Mouse (Mus musculus) NIH3T3 (cell line): ENCODE data around the gene Rbbp7.

ENCODE experiments used
- DNase-seq: peaks from one replicate; pipeline ENCODE4 v3.0.0-alpha.2; 2012; ENCODE audit warnings: low read depth

The Rbbp7 gene

DNA sequence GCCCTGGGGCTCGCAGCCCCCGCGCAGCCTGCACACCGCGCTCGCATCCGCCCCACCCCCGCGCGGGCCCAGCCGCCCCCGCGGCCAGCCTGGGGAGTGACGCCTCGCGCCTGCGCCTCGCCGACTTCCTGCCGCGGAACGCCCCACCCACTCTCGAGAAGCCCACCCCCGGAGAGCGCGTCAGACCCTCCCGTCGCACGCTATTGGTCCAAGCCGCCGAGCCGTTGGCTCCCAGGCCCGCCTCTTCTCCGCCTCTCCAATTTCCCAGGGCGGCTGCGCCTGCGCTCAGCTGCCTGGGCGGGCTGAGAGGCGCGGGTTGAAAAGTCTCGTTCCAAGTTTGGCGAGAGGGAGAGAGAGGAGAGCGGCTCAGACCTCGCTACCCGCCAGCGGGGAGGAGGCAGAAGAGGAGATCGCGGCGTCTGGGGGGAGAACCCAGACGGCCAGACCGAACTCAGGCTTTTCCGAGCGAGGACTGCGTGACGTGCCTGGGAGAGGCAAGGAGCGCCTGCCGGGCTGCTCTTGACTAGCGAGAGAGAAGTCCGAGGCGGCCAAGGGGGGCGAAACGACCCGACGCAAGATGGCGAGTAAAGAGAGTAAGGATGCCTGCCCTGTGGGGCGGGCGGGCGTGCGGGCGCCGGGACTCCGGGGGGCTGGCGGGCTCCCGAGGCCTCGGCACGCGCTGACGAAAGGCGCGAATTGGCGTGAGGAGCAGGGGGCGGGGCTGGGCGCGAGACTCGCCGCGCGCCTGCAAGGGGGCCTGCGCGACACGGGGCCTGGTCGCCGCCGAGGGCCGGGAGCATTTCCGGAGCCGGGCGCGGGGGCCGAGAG lies at the start of gene Rbbp7:
Gene Rbbp7, plus strand, starts transcription at position 288 of the 828 bp plus-strand sequence.
- peak; percentile 94 for DNase-seq

DNA sequence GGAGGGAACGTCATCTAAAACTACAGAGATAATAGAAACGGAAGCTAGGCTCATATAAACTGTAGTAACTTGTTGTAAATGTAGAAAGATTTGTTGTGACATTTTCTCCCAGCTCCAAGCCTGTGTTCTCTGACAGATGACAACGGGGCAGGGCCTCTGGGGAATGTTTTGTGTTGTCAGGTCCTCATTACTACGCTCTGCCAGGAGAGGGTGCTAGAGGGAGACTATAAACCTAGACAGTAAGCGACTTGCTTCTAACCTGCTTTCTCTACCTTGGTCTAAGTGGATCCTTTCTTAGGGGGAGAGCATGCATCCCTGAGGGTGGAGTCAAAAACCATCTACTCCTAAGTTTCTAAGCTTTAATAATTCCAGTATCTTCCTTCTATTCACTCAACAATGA lies 42.4 kb upstream of the Rbbp7 start:
- DNase-seq, result peak; percentile 56

DNA sequence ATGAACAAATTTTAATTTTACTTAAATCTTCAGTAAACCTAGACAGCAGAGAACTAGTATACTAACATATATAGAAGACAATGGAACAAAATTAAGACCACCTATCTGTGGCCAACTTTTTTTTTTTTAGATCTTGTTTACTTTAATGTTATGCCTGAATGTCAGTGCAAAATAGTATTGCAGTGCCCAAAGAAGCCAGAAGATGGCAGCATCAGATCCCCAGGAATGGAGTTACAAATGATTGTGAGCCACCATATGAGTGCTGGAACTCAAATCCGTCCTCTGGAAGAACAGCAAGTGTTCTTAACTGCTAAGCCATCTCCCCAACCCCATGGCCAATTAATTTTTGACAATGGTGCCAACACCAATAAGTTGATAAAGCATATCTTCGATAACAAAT lies 40.6 kb upstream of the Rbbp7 start:
- peak; percentile 72 for DNase-seq

DNA sequence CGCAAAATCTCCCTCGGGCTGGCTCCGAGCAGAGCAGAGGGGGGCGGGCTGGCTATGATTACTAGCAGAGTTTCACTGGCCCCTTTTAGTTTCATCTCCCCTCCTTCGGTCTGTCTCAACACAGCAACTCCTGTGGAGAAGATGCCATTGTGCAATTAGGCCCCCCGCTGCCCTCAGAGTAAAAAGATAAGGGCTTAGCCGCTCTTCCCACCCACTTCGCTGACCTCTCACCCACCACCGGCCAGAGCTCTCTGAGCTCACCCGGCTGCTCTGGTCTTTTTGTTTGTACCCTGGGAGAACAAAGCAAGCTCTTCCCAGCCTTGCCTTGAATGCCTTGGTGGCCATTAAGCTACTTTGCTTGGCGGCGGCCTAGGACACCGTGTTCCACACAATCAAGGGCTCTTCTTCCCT lies 32.8 kb upstream of the Rbbp7 start:
- no peak for DNase-seq

DNA sequence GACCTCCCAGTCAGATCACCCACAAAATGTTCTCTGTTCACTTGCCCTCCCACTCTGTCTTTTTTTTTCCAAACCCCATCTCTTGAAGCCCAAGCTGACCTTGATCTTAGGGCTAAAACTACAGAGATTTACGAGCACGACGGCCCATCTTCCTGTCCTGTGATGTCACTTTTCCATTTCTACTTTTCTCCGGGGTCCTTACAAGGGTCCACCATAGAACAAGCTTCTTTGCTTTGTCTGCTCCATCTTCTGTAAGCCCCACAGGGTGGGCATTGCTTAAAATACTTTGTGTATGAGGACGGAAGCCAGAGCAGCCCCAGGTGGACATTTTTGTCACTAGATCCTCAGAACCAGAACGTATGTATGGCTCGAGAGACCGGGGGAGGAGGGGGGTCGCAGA lies 32.4 kb upstream of the Rbbp7 start:
- no peak for DNase-seq

DNA sequence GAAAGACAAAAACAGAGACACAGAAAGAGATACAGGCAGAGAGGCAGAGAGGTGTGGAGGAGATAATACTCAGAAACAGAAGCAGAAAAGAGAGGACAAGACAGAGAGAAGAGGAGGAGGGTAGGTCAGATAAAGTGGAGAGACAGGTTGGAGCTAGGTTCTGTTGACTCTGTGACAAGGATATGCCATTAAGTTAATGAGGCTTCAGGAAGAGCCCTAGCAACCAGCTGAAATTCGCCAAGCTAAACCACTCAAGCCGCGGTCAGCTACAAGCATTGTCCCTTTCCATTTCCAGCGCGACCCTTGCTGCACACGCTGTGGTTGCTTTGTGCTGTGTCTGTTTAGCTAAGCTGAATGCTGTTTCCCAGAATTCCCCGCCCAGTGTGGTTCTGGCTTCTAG lies 32.0 kb upstream of the Rbbp7 start:
- DNase-seq, result no peak

DNA sequence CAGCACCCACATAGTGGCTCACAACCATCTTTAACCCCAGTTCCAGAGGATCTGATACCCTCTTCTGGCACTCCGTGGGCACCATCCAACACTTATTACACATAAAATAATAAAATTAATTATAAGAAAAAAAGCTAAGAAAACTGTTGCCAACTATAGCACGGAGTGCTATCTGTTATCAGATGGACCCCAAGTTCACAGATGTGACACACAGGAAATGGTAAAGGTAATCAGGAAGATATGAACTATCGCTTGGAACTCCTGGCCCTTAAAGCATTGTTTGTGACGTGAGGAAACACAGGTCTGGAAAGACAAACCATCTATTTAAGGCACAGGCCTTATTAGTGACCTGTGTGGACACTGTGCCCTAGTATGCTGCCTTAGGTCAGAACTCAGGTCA lies 30.2 kb upstream of the Rbbp7 start:
- DNase-seq, result no peak

DNA sequence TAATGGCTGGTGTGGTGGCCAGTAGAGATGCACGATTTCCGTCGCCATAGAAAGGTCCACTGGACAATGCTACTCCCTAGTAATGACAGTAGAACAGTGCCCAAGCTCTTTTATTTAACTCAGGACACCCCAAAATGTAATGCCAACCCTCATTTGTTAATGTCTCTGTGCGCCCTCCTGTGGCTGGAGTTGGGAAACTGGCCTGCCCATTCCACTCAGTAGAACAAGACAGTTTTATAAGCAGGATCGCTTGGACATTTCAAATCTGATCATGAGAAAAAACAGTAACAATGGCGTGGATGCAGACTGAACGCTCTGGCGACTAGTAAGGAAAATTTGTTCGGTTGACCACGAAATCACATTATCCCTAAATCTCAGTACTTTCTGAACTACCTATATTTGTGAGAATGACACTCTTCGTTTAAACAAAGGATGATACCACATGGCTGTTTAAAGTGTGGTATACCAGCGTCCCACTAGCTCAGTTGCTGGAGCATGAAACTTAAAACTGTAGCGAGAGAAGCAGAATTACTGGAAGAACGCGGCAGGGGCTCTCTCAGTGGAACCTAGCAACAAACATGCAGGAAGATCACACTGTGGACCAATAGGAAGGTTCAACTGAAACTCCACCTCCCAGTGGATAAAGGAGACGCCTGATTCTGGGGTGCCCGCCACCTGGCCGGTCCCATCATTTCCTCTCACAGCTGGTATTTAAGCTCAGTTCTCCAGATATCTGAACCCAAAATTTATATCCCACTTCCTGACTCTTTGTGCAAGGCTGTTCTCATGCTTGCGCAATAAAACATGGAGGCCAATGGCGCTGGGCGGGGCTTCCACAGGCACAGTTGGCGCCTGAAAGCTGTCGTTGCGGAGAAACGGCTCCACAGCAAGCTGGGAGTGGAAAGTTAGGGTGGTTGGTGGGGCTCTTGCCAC lies 24.9 kb upstream of the Rbbp7 start:
- peak; percentile 82 for DNase-seq

DNA sequence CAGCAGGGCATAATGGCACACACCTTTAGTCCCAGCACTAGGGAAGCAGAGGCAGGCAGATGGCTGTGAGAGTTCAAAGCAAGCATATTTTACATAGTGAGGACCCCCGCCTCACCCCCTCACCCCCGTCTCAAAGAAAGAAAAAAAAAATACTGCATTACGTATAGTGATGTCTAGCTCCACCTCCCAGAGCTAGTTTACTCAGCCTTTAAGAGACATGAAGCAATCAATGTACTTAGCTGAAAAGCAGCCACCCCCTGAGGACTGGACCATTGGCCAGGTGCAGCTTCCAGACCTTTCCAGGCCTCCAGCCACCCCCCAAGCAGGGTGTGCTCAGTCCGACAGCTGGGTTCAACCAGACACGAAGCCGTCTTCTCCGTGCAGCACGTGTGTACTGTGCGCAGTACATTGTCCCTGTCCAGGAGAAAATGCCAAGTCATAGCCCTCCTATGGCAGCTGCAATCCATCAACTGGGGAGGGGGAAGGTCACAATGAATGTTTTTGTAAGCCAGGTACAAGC lies 24.0 kb upstream of the Rbbp7 start:
- peak; percentile 50 for DNase-seq

DNA sequence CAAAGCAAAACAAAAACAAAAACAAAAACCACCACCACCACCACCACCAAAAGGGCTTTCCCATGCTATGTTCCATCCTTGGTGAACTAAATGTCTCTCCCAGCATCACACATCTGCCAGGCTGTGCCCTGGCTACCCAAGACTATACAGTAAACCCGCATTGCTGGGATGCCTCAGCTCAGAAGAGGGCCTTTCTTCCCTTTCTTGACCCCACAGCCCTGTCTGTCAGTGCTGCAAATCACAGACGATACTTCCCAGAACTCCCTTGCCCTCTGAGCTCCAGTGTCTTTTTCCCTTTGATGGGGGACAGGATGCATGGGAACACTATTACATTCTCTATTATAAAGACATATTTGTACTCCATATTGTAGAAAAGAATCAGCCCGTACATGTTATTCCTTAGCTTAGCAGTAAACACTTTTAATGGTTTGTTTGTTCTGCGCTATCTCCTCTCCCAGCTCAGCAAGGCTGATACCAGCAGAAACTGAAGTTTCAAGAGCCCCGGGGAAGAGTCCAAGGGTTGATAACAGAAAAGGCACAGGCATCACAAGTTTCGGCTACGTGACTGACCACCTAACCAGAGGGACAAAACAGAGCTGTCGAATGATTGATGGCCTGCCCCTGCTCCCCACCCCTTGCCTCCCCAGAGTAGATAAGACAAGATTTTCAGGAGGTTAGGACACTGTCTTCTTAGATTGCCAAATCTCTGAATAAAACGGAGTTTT lies 11.3 kb upstream of the Rbbp7 start:
- no peak for DNase-seq

DNA sequence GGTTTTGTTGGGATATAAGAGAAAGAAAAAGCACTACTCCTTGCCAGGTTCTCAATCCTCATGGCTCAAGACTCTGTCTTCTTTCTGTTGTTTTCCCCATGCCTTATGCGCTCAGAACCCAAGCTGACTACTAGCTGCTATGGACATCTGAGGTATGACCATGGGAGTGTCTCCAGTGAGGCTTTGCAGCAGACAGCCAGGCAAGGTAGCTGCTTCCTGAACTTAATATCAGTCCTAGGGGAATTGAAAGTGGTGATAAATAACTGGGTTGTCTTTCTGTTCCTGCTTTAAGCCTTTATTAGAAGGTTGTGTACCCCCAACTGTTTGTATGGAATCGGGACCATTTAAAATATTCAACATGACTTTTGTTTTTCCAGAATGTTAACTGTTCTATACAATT lies 7.8 kb upstream of the Rbbp7 start:
- DNase-seq, result no peak

DNA sequence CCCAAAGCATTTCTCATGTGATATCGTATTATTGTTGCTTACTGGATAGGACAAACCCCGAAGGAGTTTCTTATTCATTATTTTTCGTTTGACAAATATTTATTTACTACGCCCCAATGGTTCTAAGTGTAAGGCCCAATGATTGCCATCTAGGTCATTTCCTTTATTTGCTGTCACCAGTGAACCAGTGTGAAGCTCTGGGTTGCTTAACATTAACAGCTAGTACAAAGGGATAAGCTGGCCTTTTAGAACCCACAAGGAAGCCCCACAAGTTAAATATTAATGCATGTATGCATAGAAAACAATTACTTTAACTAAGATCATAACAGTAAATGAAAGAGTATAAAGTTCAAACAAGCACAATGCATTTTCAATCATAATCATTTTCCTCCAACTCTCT lies 5.9 kb upstream of the Rbbp7 start:
- no peak for DNase-seq

DNA sequence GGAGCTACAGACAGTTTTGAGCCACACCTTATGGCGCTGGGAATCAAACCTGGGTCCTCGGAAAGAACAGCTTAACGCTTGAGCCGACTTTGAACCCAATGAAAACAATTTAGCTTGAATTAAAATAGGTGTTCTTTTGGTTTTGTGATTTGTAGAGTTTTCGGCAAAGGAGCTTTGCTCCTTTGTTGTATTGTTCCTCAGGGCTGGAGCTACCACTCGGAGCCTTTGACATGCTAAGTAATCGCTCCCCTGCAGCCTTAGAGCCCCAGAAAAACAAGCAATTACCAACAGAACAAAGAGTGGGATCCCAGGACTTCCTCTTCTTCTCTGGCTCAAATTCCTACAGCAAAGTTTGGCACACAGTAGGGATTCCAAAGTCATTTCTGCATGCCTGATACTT lies 4.1 kb upstream of the Rbbp7 start:
- DNase-seq, result no peak

DNA sequence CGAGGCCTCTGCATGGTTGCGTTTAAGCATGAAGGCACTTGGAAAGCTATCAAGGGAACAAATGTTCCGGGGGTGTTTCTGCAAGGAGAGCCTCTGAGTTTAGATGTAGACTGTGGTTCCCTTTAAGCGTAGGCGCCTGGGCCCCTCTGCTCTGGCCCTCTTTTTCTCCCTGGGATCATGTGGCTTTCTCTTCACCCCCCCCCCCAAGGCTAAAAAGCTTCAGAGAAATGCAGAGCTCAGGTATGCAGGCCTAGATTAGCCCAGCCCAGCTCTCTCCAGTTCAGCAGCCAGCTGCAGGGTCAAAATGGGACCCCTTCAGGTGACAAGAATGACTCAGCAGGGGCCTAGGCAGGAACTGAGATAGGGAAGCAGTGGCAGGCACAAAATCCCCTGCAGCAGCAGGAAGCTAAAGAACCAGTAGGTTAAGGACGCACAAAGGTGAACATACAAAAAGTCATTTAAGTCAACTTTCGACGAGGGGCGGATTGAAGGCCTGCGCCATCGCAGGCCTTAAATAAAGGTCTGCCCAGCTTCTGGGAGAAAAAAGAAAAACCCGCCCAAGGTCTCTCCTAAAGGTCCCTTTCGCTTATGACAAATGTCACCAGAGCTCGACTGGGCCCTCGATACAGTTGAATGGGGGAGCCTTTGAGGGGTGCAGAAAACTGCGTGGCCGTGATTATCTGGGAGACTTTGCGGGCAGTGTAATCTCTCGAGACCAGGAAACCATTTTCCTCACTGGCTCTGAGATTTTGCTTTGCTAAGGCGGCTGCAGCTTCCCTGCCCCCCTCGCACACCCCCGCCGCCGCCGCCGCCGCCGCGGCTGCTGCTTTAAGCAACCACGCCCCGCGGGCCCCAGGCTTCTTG lies 719 bp upstream of the Rbbp7 start:
- no peak for DNase-seq

DNA sequence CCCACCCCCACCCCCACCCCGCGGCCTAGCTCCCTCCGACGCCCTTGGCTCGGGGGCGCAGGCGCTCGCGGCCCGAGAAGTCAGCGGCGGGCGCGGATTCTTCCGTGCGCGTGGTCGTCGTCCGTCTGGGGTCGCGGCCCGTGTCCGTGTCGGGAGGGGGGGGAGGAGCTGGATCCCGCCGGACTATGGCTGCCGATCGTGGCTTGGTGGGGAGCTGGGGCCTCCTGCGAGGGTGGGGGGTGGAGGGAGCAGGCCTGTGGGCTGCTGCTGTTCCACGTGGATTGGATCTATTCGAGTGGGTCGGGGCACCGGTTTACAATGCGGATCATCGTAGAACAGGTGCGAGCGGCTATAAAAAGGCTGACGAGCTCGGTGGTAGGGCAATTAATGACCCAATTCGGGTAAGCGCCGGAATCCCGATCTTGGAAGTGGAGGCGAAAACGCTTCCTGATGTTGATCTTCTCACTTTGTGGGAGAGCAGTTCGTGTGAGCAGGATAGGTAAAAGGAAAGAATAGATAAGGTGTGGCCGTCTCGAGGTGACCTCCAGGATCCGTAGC lies 835 bp downstream of the Rbbp7 start:
- no peak for DNase-seq

DNA sequence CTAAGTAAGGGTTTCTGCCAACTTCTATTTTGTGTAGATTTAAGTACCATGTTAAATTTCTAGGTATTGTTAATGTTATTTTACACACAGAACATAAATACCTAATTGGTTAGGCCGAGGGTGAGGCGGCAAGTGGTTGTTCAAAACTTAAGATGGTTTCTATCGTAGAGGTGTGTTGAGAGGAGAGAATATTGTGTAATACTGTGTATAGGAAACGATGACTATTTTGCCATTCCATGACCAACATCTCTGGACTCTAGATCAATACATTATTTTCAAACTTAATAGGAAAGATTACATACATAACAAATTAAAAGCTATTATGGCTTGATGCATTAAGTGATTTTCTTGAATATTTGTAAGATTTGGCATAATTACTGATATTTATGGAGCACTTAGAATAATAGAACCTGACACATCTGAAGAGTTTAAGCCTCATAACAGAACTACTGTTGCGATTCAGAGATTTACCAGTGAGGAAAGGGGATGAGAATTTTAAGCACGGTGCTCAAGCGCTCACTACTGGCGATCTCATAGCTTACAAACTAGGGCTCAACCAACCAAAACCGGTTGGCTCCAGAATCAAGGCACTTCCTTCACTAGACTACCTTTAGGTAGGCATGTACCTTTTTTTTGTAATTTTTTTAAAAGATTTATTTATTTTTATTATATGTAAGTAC lies 1.7 kb downstream of the Rbbp7 start:
- DNase-seq, result peak; percentile 41

DNA sequence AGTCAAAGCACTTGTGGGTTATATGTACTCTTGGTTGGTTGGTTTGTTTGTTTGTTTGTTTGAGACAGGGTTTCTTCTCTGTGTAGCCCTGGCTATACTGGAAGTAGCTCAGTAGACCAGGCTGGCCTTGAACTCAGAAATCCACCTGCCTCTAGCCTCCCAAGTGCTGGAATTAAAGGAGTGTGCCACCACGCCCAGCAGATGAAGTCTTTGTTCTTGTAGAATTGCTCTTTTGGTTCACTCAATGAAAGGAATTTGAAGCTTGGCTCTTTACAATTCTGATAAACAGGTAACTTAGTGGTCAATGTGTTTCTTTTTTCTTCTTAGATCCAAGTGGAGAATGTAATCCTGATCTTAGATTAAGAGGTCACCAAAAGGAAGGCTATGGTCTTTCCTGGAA lies 10.5 kb downstream of the Rbbp7 start:
- no peak for DNase-seq

DNA sequence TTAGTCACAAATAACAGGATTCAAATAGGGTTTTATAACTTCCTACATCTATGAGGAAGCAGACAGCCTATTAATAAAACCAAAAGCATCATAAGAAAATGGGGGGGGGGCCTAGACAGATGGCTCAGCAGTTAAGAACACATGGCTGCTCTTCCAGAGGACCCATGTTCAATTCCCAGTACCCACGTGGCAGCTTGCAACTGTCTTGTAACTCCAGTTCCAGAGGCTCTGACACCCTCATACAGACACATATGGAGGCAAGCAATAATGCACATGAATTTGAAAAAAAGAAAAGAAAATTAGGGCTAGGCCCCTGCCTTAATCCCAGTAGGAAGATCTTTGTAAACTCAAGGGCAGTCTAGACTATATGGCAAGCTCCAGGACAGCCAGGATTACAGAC lies 28.2 kb downstream of the Rbbp7 start:
- DNase-seq, result no peak

DNA sequence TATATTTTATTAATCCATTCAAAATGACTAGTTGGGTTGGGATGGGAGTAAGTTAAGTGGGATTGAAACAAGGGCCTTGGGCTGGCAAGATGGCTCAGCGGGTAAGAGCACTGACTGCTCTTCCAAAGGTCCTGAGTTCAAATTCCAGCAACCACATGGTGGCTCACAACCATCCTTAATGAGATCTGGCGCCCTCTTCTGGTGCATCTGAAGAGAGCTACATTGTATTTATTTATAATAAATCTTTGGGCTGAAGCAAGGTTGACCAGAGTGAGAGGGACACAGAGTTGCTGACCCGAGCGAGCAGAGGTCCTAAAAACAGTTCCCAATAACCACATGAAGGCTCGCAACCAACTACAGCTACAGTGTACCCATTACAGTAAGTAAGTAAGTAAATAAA lies 31.2 kb downstream of the Rbbp7 start:
- peak; percentile 6 for DNase-seq

DNA sequence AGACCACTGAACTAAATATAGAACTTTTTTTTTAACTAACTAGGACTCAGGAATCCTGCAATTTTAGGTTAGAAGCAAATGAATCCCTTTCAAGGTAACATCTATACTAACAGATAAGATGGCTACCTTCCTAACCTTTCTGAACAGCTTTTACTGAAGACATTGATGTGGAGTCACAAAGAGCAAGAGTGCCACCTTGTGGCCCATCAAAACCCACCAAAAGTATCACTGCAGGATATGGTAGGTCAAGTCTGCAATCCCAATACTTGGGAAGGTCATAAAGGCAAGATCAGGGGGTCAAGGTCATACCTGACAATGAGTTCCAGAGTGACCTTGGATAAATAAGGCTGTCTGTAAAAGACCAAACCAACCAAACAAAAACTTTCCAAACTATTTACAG lies 40.2 kb downstream of the Rbbp7 start:
- peak; percentile 68 for DNase-seq
